Mouse (Mus musculus) gonadal fat pad, adult 2 months (tissue): ENCODE results near the gene Dph7. TPM values are rescaled to one million over a fixed set of nuclear protein-coding genes. Genes with fewer than 3 reads are reported as not detected.
"Not testable (repeated sequence)": the region's sequence is repeated elsewhere in the genome, so short reads cannot be mapped to it uniquely, and the experiment has no call there.

Source experiments
- DNase-seq: peaks from one replicate; pipeline ENCODE4 v3.0.0-alpha.2; 2012; ENCODE audit warnings: low read depth
- polyA plus RNA-seq: library from polyadenylated mRNA; depleted of rRNA; stranded (reverse); fragments of >200 nt; gene quantifications from 2 replicates; pipeline ENCODE4 v1.2.3, GENCODE M21; 2012; rRNA removed

The Dph7 gene
- 20.4 and 23.1 TPM in 2 replicates for polyA plus RNA-seq

GRCm38 (mm10) chr2:24962304-24963000 is at the start of gene Dph7:
Gene Dph7 (plus strand): TSS chr2:24962400.
- no peak for DNase-seq

GRCm38 (mm10) chr2:24912589-24912988 is 49.6 kb upstream of the Dph7 start:
- no peak for DNase-seq

- DNase-seq = no peak
Observed at GRCm38 (mm10) chr2:24914762-24915161, 47.4 kb upstream of the Dph7 start.

- no peak for DNase-seq
Observed at GRCm38 (mm10) chr2:24918930-24919838, 43.0 kb upstream of the Dph7 start, which contains the start of gene Ehmt1. Gene Ehmt1 (minus strand): TSS chr2:24919614.

- no peak for DNase-seq
Observed at GRCm38 (mm10) chr2:24919839-24920175, 42.4 kb upstream of the Dph7 start.

GRCm38 (mm10) chr2:24923561-24923960 is 38.6 kb upstream of the Dph7 start:
- no peak for DNase-seq

GRCm38 (mm10) chr2:24925284-24925683 is 36.9 kb upstream of the Dph7 start:
- no peak for DNase-seq

GRCm38 (mm10) chr2:24926345-24926964 is 35.7 kb upstream of the Dph7 start:
- no peak for DNase-seq

- DNase-seq = no peak
Observed at GRCm38 (mm10) chr2:24926965-24927358, 35.2 kb upstream of the Dph7 start.

- peak; percentile 85 for DNase-seq
Observed at GRCm38 (mm10) chr2:24927810-24928479, 34.3 kb upstream of the Dph7 start.

GRCm38 (mm10) chr2:24929119-24929518 is 33.1 kb upstream of the Dph7 start:
- DNase-seq = no peak

- no peak for DNase-seq
Observed at GRCm38 (mm10) chr2:24929593-24929992, 32.6 kb upstream of the Dph7 start.

GRCm38 (mm10) chr2:24934441-24934963 is 27.7 kb upstream of the Dph7 start:
- DNase-seq = no peak

GRCm38 (mm10) chr2:24935057-24935796 is 27.0 kb upstream of the Dph7 start, which contains the start of gene Arrdc1:
Gene Arrdc1 (minus strand): TSS chr2:24935252.
- peak; percentile 81 for DNase-seq

GRCm38 (mm10) chr2:24942092-24942491 is 20.1 kb upstream of the Dph7 start:
- DNase-seq = no peak

GRCm38 (mm10) chr2:24944304-24944703 is 17.9 kb upstream of the Dph7 start:
- DNase-seq = not testable (repeated sequence)

GRCm38 (mm10) chr2:24949421-24950188 is 12.6 kb upstream of the Dph7 start, which contains the start of gene Zmynd19:
Gene Zmynd19 (plus strand): TSS chr2:24949792.
- no peak for DNase-seq

- no peak for DNase-seq
Observed at GRCm38 (mm10) chr2:24950189-24950535, 12.0 kb upstream of the Dph7 start.

GRCm38 (mm10) chr2:24952537-24953055 is 9.6 kb upstream of the Dph7 start:
- DNase-seq = no peak

- DNase-seq = no peak
Observed at GRCm38 (mm10) chr2:24960910-24961309, 1.3 kb upstream of the Dph7 start.
